Mouse (Mus musculus) forebrain, embryonic 14.5 days (tissue): ENCODE measurements at regions not wholly inside any gene's neighbourhood (a gene's known extent, or its start where the extent isn't known, plus 50 kb on each side); places are given as distances from the start of the nearest gene placed in this dataset.

Experiments
- ATAC-seq: fragments of 200-750 bp; cut with Nextera tagmentation; 2 replicates; pipeline ENCODE4 v1.8.0; 2017; ENCODE audit warnings: mild to moderate bottlenecking, moderate library complexity
- DNase-seq: peaks from one replicate; pipeline ENCODE4 v3.0.0-alpha.2; 2015; ENCODE audit warnings: low spot score
- H3K27ac ChIP-seq: fragments of 300-500 bp; sonication (generic); 2 replicates; pipeline ENCODE4 v1.5.1; 2014; ENCODE audit warnings: low read depth, mild to moderate bottlenecking, control low read depth, low read length, moderate library complexity
- H3K27me3 ChIP-seq: fragments of 300-500 bp; sonication (generic); replicated peaks from 2 replicates; pipeline ENCODE4 v1.6.1; 2014; ENCODE audit warnings: low read length, control low read depth, mixed read lengths; ENCODE audit not compliant: control insufficient read depth, insufficient read depth
- H3K36me3 ChIP-seq: fragments of 300-500 bp; sonication (generic); 2 replicates; pipeline ENCODE4 v1.6.1; 2014; ENCODE audit warnings: low read length, control low read depth; ENCODE audit not compliant: control insufficient read depth, insufficient read depth
- H3K4me1 ChIP-seq: fragments of 300-500 bp; sonication (generic); 2 replicates; pipeline ENCODE4 v1.6.1; 2014; ENCODE audit warnings: antibody characterized with exemption, low read length, control low read depth; ENCODE audit not compliant: control insufficient read depth, insufficient read depth
- H3K4me2 ChIP-seq: fragments of 300-500 bp; sonication (generic); 2 replicates; pipeline ENCODE4 v1.6.1; 2014; ENCODE audit warnings: mild to moderate bottlenecking, control low read depth, low read length
- H3K4me3 ChIP-seq: fragments of 300-500 bp; sonication (generic); 2 replicates; pipeline ENCODE4 v1.5.1; 2014; ENCODE audit warnings: low read depth, low read length, control low read depth
- H3K9ac ChIP-seq: fragments of 300-500 bp; sonication (generic); 2 replicates; pipeline ENCODE4 v1.6.1; 2014; ENCODE audit warnings: mild to moderate bottlenecking, low read length, control low read depth, moderate library complexity
- H3K9me3 ChIP-seq: fragments of 300-500 bp; sonication (generic); replicated peaks from 2 replicates; pipeline ENCODE4 v1.6.1; 2016; ENCODE audit warnings: low read length, control low read depth, mixed read lengths; ENCODE audit not compliant: control insufficient read depth
- WGBS: fragments of 180-500 bp; shearing (Covaris S2); extraction: QIAGEN DNeasy Blood & Tissue Kit; methylation state at CpG from one replicate; pipeline ENCODE4 v1.1.7; 2014; 5-methylcytosine and 5-hydroxymethylcytosine counted together

DNA sequence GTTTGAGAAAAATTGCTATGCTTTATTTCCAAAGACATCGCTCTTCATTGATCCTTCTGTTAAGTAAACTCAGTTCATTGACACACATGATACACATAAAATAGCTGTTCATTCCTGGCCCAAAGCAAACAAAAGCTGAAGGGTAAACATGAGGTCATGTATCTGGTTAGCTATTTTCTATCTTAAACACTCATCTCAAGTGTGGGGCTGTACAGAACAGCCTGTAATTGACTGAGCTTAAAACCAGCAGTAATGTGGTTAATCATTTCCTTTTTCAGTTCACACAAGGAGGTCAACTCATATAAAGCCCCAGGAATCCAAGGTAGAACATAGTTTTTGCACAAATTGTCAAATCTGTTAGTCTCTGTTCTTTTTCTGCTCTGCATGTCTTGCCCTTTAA, 94.5 kb downstream of the Cldn17 start:
- 98% methylated on average over 1 of the region's 1 CpGs for WGBS
- Histone ChIP-seq H3K27me3 (no peaks in the 10 kb centered on the region), H3K27ac (no peak overlapping the region), H3K4me1 (no peaks in the 10 kb centered on the region), H3K9ac (no peak overlapping the region), H3K36me3 (no peaks in the 10 kb centered on the region), H3K4me3 (no peak overlapping the region), H3K4me2 (no peak overlapping the region), H3K9me3 (no peaks in the 10 kb centered on the region)
- ATAC-seq = no peak
- DNase-seq = no peak

DNA sequence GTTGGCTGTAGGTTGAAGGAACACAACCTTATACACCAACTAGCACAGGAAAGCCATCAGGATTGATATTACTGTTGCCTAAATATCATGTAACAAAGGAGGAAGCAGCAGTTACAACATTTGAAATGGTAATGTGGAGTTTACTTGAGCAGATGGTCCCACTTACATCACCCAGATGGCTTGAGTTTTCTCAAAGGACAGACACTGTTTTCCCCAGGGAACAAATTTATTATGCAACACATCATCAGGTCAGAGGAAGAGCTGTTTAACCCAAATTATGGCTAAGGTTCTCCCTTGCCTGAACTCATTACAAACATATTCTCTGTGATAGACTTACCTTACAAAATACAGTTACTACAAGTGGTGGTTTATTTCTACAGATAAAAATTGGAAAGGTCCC, 98.6 kb downstream of the Cldn17 start:
- no peaks in the 10 kb centered on the region for H3K27me3 ChIP-seq
- peak; percentile 84 for DNase-seq
- no peak overlapping the region for H3K4me3 ChIP-seq
- no peak overlapping the region for H3K27ac ChIP-seq
- H3K9ac ChIP-seq = no peak overlapping the region
- H3K36me3 ChIP-seq = no peaks in the 10 kb centered on the region
- no peak overlapping the region for H3K4me2 ChIP-seq
- H3K9me3 ChIP-seq = no peaks in the 10 kb centered on the region
- peak; percentile 79 for ATAC-seq
- no peaks in the 10 kb centered on the region for H3K4me1 ChIP-seq

DNA sequence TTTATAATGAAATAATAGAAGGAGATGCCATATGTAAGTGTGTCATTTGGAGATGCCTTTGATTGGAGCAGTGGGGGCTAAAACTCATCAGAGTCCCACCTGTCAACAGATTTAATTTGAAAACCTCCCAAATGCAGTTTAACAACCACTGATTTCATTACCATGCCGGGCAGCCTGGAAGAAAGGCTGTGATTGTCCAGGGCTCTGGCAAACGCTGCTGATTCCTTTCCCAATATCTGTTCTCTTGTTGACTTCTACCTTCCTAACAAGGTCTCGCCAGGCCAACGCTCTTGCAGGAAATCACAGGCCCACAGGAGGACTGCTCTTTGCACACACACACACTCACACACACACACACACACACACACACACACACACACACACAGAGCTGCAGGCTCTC, 102.4 kb downstream of the Cldn17 start:
- H3K36me3 ChIP-seq = no peaks in the 10 kb centered on the region

DNA sequence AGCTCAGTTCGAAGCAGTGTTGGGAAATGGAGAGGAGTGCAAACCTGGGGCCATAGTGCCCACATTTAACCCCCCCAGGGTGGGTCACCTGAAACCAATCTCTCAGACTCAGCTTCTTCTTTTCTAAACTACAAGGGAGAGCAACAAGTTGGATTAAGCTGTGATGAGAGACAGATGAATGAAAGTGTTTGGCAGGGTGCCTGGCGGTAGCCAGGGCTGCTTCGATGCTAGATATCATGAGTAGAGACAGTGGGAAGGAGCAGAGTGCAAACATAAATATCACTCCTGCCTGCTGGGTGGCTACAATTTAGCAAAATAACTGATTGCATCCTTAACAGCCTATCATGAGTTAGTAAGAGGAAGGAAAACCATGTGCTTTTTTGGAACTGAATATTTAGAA, 106.9 kb downstream of the Cldn17 start:
- no peak overlapping the region for H3K27ac ChIP-seq
- DNase-seq (peak; percentile 46), ATAC-seq (no peak)
- H3K4me2 ChIP-seq = no peak overlapping the region
- H3K9ac ChIP-seq = no peak overlapping the region
- 61% methylated on average over 3 of the region's 3 CpGs for WGBS
- no peaks in the 10 kb centered on the region for H3K4me1 ChIP-seq
- H3K27me3 ChIP-seq = no peaks in the 10 kb centered on the region
- H3K36me3 ChIP-seq = no peaks in the 10 kb centered on the region
- H3K9me3 ChIP-seq = no peaks in the 10 kb centered on the region
- no peak overlapping the region for H3K4me3 ChIP-seq

More for the DNA sequence above, 102.4 kb downstream of the Cldn17 start:
- DNase-seq = no peak
- Histone ChIP-seq H3K9me3 (no peaks in the 10 kb centered on the region), H3K4me1 (no peaks in the 10 kb centered on the region), H3K9ac (no peak overlapping the region), H3K27me3 (no peaks in the 10 kb centered on the region), H3K27ac (no peak overlapping the region), H3K4me3 (no peak overlapping the region), H3K4me2 (no peak overlapping the region)
- ATAC-seq = no peak
- WGBS = 87% methylated on average over 4 of the region's 4 CpGs

DNA sequence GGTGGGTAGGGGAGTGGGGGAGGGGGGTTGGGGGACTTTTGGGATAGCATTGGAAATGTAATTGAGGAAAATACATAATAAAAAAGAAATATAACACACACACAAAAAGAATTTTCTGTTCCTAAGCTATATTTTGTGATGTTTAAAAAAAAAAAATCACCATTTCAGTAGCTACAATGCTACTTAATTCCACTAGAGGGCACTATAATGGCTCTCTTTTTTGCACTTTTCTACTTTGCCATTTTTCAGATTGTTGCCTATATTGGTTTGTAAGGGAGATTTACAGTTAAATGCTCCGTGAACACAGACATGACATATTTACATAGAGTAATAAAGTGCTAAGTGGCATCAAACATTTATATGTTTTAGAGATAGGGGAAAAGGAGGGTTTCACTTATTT, 102.7 kb upstream of the Grik1 start:
- no peak overlapping the region for H3K4me3 ChIP-seq
- ATAC-seq (no peak), DNase-seq (no peak)
- no peak overlapping the region for H3K4me2 ChIP-seq
- H3K27ac ChIP-seq = no peak overlapping the region
- H3K27me3 ChIP-seq = no peaks in the 10 kb centered on the region
- no peaks in the 10 kb centered on the region for H3K4me1 ChIP-seq
- no peaks in the 10 kb centered on the region for H3K9me3 ChIP-seq
- no peak overlapping the region for H3K9ac ChIP-seq
- no peaks in the 10 kb centered on the region for H3K36me3 ChIP-seq
- 45% methylated on average over 1 of the region's 1 CpGs for WGBS

DNA sequence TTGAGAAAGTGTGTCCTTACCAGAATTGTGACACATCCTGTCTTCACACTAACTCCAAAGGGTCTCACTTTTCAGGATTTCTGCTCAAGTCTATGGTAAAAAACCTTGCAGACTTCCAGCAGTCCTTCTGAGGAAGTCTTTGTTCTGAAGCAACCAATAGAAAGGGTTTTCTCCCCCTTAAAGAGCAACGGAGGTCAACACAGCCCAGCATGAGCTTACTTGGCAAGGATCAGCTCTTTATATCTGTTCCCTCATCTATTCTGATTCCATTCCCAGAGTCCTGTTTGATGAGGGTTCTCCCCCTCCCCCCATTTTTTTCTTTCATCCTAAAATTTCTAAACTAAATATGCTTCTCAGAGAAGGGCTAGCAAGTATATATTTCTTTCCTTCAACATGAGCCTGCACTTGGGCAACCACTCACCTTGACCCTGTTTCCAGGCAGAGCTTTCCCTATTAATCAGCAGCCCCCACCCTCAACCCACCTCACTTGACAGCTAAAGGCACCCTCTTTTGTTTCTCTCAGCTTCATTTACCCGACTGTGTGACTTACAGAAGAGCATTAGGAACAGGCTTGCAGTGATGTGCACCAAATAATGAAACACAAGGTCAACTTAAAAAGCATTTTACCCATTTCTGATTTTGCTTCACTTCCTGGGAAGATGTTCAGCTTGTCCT, 91.7 kb upstream of the Grik1 start:
- no peak overlapping the region for H3K4me3 ChIP-seq
- no peak overlapping the region for H3K9ac ChIP-seq
- H3K27me3 ChIP-seq = no peaks in the 10 kb centered on the region
- no peaks in the 10 kb centered on the region for H3K9me3 ChIP-seq
- ATAC-seq = peak; percentile 46
- H3K4me2 ChIP-seq = no peak overlapping the region
- H3K4me1 ChIP-seq = no peaks in the 10 kb centered on the region
- no peaks in the 10 kb centered on the region for H3K36me3 ChIP-seq
- DNase-seq = peak; percentile 55
- no peak overlapping the region for H3K27ac ChIP-seq
- 0% methylated on average over 2 of the region's 2 CpGs for WGBS

DNA sequence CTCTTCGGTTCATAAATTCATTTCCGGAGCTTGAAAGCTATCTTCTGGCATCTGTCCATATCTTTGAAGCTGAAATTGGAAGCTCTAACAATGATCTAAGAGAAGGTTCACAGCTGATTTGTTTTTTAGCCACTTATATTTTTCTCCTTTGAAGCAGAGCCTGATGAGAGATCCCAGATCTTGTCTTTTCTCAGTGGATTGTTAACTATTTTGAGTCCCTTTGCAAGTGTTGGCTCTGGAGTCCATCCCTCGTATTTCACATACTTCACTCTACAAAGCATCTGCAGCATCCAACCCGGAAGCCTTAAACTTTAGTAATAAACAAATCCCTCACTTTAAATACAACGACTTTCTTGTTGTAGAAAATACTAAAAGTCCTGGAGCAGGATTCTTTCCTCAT, 85.6 kb upstream of the Grik1 start:
- H3K4me1 ChIP-seq = no peaks in the 10 kb centered on the region

DNA sequence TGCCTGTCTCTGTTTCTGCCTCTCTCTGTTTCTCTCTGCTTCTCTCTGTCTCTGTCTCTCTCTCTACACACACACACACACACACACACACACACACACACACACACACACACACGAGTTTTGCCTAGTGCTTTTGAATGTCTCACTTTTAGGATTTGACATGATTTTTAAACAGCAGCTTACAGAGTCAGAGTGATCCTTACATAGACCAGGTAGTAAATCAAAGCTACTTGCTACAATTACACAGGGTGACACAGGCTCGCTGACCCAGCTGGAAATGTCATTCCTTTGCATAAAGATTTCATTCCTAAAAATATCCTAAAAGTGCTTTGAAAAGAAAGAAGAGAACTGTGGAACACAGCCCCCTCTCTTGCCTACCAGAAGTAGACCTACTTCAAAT, 84.5 kb upstream of the Grik1 start:
- H3K9me3 ChIP-seq = no peaks in the 10 kb centered on the region
- no peak overlapping the region for H3K4me3 ChIP-seq
- H3K36me3 ChIP-seq = no peaks in the 10 kb centered on the region
- H3K27me3 ChIP-seq = no peaks in the 10 kb centered on the region
- no peak overlapping the region for H3K27ac ChIP-seq
- no peak overlapping the region for H3K9ac ChIP-seq
- H3K4me1 ChIP-seq = no peaks in the 10 kb centered on the region
- no peak overlapping the region for H3K4me2 ChIP-seq
- WGBS = 63% methylated on average over 2 of the region's 2 CpGs
- ATAC-seq (no peak), DNase-seq (no peak)

More for the DNA sequence above, 85.6 kb upstream of the Grik1 start:
- WGBS = 82% methylated on average over 5 of the region's 5 CpGs
- H3K27me3 ChIP-seq = no peaks in the 10 kb centered on the region
- DNase-seq (no peak), ATAC-seq (no peak)
- no peak overlapping the region for H3K4me3 ChIP-seq
- no peaks in the 10 kb centered on the region for H3K9me3 ChIP-seq
- H3K4me2 ChIP-seq = no peak overlapping the region
- H3K36me3 ChIP-seq = no peaks in the 10 kb centered on the region
- H3K9ac ChIP-seq = no peak overlapping the region
- H3K27ac ChIP-seq = no peak overlapping the region

DNA sequence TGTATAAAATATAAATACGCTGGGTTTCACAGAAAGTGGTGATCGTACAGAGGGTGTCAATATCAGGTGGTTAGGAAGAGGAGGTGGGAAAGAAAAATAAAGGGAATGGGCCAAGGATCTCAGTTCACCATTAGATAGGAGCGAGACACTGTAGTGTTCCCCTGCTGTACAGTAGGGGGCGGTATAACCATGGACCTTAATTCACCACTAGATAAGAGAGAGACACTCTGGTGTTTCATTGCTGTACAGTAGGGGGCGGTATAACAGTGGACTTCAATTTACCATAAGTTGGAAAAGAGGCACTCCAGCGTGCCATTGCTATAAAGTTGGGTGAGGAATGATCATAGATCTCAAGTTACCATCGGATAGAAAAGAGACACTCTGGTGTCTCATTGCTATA, 82.0 kb upstream of the Grik1 start:
- Histone ChIP-seq H3K9me3 (no peaks in the 10 kb centered on the region), H3K4me1 (no peaks in the 10 kb centered on the region), H3K36me3 (no peaks in the 10 kb centered on the region), H3K4me2 (no peak overlapping the region), H3K27me3 (no peaks in the 10 kb centered on the region), H3K9ac (no peak overlapping the region), H3K27ac (no peak overlapping the region), H3K4me3 (no peak overlapping the region)
- DNase-seq (peak; percentile 78), ATAC-seq (peak; percentile 86)
- 30% methylated on average over 7 of the region's 7 CpGs for WGBS
